Mouse (Mus musculus) hindbrain, embryonic 12.5 days (tissue): ENCODE data around the gene Pde2a. TPM values are rescaled to one million over a fixed set of nuclear protein-coding genes. Genes with fewer than 3 reads are reported as not detected.

Experiments used
- ATAC-seq: fragments of 200-750 bp; cut with Nextera tagmentation; 2 replicates; pipeline ENCODE4 v1.8.0; 2017; ENCODE audit warnings: moderate TSS enrichment; ENCODE audit not compliant: low FRiP score
- H3K27ac ChIP-seq: fragments of 300-500 bp; sonication (generic); 2 replicates; pipeline ENCODE4 v1.5.1; 2016; ENCODE audit warnings: mild to moderate bottlenecking
- H3K27me3 ChIP-seq: fragments of 300-500 bp; sonication (generic); 2 replicates; pipeline ENCODE4 v1.6.1; 2016; ENCODE audit warnings: mild to moderate bottlenecking
- H3K36me3 ChIP-seq: fragments of 300-500 bp; sonication (generic); 2 replicates; pipeline ENCODE4 v1.6.1; 2016; ENCODE audit warnings: mild to moderate bottlenecking
- H3K4me1 ChIP-seq: fragments of 300-500 bp; sonication (generic); 2 replicates; pipeline ENCODE4 v1.6.1; 2016
- H3K4me2 ChIP-seq: fragments of 300-500 bp; sonication (generic); replicated peaks from 2 replicates; pipeline ENCODE4 v1.6.1; 2016; ENCODE audit warnings: mild to moderate bottlenecking
- H3K4me3 ChIP-seq: fragments of 300-500 bp; sonication (generic); 2 replicates; pipeline ENCODE4 v1.5.1; 2016; ENCODE audit warnings: mild to moderate bottlenecking
- H3K9ac ChIP-seq: fragments of 300-500 bp; sonication (generic); 2 replicates; pipeline ENCODE4 v1.6.1; 2016; ENCODE audit warnings: mild to moderate bottlenecking, moderate library complexity
- H3K9me3 ChIP-seq: fragments of 300-500 bp; sonication (generic); replicated peaks from 2 replicates; pipeline ENCODE4 v1.6.1; 2016; ENCODE audit warnings: mild to moderate bottlenecking
- WGBS: fragments of 180-500 bp; shearing (Covaris S2); methylation state at CpG from one replicate; pipeline ENCODE4 v1.1.7; 2016; 5-methylcytosine and 5-hydroxymethylcytosine counted together
- polyA plus RNA-seq: library from polyadenylated mRNA; unstranded; fragments of >200 nt; fragmentation: Nextera tagmentation; extraction: Ambion mirVana; gene quantifications from 2 replicates; pipeline ENCODE4 v1.2.1, GENCODE M21; 2016

The Pde2a gene
- polyA plus RNA-seq, result 26.9 and 27.4 TPM in 2 replicates

GRCm38 (mm10) chr7:101421529-101421928 is at the start of gene Pde2a:
TSS of gene Pde2a (plus strand) at chr7:101421691.
- peak within 1 kb of the TSS; percentile 6; the same call in 1 of the 2 replicates for H3K27ac ChIP-seq
- H3K4me2 ChIP-seq, result peak within 1 kb of the TSS; percentile 42
- peak within 1 kb of the TSS; percentile 42; the same call in 1 of the 2 replicates for H3K9ac ChIP-seq
- H3K36me3 ChIP-seq, result no peaks in the 10 kb centered on the region
- H3K27me3 ChIP-seq, result peaks cover 35% of the 10 kb centered on the region
- peak; percentile 72 for ATAC-seq
- H3K9me3 ChIP-seq, result no peaks in the 10 kb centered on the region
- H3K4me1 ChIP-seq, result peaks cover 21% of the 10 kb centered on the region
- 19% methylated on average over 6 of the region's 6 CpGs for WGBS
- peak within 1 kb of the TSS; percentile 16 for H3K4me3 ChIP-seq

DNA sequence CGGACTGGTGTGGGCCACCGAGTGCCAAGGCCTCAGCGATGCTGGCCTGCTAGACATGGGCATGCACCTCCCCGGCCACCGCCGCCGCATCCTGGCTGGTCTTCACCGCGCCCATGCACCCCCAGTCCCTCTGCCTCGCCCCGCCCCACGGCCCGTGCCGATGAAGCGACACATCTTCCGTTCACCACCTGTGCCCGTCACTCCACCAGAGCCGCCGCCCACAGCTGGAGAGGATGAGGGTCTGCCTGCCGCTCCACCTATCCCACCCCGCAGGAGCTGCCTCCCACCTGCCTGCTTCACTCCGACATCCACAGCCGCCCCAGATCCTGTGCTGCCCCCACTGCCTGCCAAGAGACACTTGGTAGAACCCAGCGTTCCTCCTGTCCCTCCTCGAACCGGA is 48.4 kb upstream of the Pde2a start:
- Histone ChIP-seq H3K4me3 (no peak overlapping the region), H3K27ac (no peak overlapping the region), H3K36me3 (no peaks in the 10 kb centered on the region), H3K27me3 (no peaks in the 10 kb centered on the region), H3K9me3 (no peaks in the 10 kb centered on the region), H3K9ac (no peak overlapping the region), H3K4me1 (peaks cover 5% of the 10 kb centered on the region), H3K4me2 (no peak overlapping the region)
- 81% methylated on average over 26 of the region's 26 CpGs for WGBS
- ATAC-seq, result no peak

DNA sequence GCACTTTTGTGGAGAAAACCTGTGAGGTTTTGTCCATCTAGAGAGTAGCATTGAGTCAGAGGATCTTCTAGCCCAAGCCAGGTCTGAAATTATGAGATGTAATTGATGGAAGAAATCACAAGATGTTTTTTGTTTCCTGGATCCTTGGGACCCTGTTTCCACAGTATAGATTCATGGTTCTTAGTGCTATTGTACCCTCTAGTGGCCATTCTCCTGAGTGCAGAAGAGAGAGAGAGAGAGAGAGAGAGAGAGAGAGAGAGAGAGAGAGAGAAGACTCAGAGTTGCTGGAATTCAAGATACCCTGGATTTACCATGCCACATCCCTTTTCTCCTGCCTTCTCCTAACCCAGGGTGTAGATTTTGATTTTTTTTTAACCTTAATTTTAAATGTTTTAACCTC is 47.3 kb upstream of the Pde2a start:
- Histone ChIP-seq H3K4me3 (no peak overlapping the region), H3K36me3 (no peaks in the 10 kb centered on the region), H3K27ac (no peak overlapping the region), H3K4me1 (peaks cover 8% of the 10 kb centered on the region), H3K9ac (no peak overlapping the region), H3K27me3 (no peaks in the 10 kb centered on the region), H3K4me2 (no peak overlapping the region), H3K9me3 (no peaks in the 10 kb centered on the region)
- ATAC-seq, result peak; percentile 61; the same call in 1 of the 2 replicates

DNA sequence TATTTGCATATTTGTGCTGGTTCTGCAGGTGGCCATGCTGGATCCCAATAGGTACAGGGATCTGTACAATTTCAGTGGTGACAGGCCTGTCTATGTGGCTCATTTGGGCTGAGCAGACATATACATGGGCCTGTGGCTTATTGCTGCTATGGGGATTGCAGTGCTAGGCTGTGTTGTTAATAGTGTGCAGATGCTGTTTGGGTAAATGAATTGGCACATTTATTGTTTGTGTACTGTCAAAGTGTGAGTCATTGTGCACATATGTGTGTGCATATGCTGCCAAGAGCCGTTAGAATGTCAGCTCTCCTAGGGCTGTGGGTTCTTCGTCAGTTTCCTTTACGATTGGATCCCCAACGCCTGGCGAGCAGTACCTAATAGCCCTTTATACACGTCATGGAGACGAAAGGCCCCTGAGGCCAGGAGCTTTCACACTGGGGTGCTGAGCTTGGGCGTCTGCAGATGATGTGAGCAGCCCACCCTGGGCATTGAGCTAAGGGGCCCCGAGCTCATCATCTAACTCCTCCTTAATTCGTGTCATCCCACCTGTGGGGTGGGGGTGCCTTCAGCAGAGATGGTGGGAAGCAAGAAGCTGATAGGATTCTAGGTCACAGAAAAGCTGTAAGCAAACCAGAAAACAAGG is 44.7 kb upstream of the Pde2a start:
- peaks cover 8% of the 10 kb centered on the region for H3K4me1 ChIP-seq
- ATAC-seq, result no peak
- WGBS, result 78% methylated on average over 10 of the region's 10 CpGs
- H3K4me2 ChIP-seq, result no peak overlapping the region
- H3K27me3 ChIP-seq, result no peaks in the 10 kb centered on the region
- no peak overlapping the region for H3K4me3 ChIP-seq
- H3K9ac ChIP-seq, result no peak overlapping the region
- H3K36me3 ChIP-seq, result no peaks in the 10 kb centered on the region
- no peak overlapping the region for H3K27ac ChIP-seq
- H3K9me3 ChIP-seq, result no peaks in the 10 kb centered on the region

- no peaks in the 10 kb centered on the region for H3K36me3 ChIP-seq
- H3K27me3 ChIP-seq, result no peaks in the 10 kb centered on the region
- ATAC-seq, result 0 out of 2 replicates have a peak, but pooled peaks have one; percentile 14
- H3K4me3 ChIP-seq, result no peak overlapping the region; the same call in 1 of the 2 replicates
- peaks cover 8% of the 10 kb centered on the region for H3K4me1 ChIP-seq
- WGBS, result 33% methylated on average over 7 of the region's 7 CpGs
- no peak overlapping the region for H3K27ac ChIP-seq
- H3K4me2 ChIP-seq, result 0 out of 2 replicates have a peak overlapping the region, but pooled peaks have one; percentile 21
- H3K9ac ChIP-seq, result no peak overlapping the region
- no peaks in the 10 kb centered on the region for H3K9me3 ChIP-seq
These were observed 43.7 kb upstream of the Pde2a start for GRCm38 (mm10) chr7:101377741-101378262.

- no peaks in the 10 kb centered on the region for H3K27me3 ChIP-seq
- no peak for ATAC-seq
- H3K27ac ChIP-seq, result no peak overlapping the region
- H3K9ac ChIP-seq, result no peak overlapping the region
- H3K9me3 ChIP-seq, result no peaks in the 10 kb centered on the region
- H3K4me1 ChIP-seq, result peaks cover 8% of the 10 kb centered on the region
- H3K4me3 ChIP-seq, result no peak overlapping the region
- no peaks in the 10 kb centered on the region for H3K36me3 ChIP-seq
- H3K4me2 ChIP-seq, result no peak overlapping the region; the same call in 1 of the 2 replicates
- 58% methylated on average over 3 of the region's 3 CpGs for WGBS
These were observed 43.2 kb upstream of the Pde2a start for GRCm38 (mm10) chr7:101378285-101378684.

DNA sequence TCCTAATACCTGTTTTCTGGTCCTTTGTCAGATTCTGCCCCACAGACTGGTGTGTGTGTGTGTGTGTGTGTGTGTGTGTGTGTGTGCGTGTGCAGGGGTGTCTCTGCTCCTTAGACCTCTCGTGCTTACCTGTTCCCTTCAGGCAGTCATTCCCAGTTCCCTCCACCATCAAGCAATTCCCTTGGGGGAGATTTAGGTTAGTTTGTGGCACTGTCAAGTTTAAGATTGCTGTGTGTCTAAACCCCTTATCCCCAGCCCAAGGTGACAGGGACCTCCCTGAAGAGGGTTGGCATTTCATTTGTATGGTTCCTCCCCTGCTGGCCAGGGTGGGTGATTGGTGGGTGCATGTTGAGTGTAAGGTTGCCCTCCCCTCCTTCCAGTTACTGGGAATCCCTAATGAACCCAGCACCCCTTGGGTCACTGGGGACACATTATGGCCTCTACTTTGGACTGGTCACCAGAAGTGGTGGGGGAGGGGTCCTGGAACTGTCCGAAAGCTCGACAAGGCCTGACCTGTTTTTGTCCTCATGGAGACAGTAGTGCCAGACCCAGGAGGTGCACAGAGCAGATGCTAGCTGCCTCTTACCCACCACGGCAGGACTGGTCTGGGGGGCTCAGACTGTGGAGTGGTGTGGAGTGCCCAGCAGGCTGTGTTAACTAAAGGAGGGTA is 42.6 kb upstream of the Pde2a start:
- Histone ChIP-seq H3K9ac (no peak overlapping the region), H3K36me3 (no peaks in the 10 kb centered on the region), H3K27me3 (no peaks in the 10 kb centered on the region), H3K4me2 (no peak overlapping the region; the same call in 1 of the 2 replicates), H3K27ac (no peak overlapping the region), H3K4me1 (peaks cover 8% of the 10 kb centered on the region), H3K4me3 (no peak overlapping the region), H3K9me3 (no peaks in the 10 kb centered on the region)
- 61% methylated on average over 5 of the region's 5 CpGs for WGBS
- no peak for ATAC-seq

DNA sequence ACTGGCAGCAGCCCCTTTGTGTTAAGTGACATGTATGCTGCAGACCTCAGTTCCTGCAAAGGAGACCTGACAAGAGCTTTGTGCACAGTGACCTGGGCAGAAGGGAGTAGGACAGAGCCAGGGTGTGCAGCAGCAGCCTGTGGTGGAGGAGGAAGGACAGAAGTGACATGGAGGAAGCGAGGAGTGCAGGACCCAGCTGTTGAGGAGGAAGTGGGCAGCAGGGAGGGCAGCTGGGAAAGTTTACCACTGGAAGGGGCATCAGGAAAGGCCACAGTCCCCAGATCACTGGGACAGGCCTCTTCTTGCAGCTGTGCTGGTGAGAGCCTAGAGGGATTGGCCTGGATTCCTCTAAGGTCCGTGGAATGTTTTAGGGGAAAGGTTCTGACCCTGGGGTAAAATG is 41.8 kb upstream of the Pde2a start:
- Histone ChIP-seq H3K27ac (no peak overlapping the region), H3K4me3 (no peak overlapping the region), H3K4me2 (no peak overlapping the region), H3K36me3 (no peaks in the 10 kb centered on the region), H3K27me3 (no peaks in the 10 kb centered on the region), H3K9me3 (no peaks in the 10 kb centered on the region), H3K9ac (no peak overlapping the region), H3K4me1 (peaks cover 8% of the 10 kb centered on the region)
- ATAC-seq, result no peak
- WGBS, result 71% methylated on average over 2 of the region's 2 CpGs

GRCm38 (mm10) chr7:101381512-101381911 is 40.0 kb upstream of the Pde2a start:
- ATAC-seq, result no peak
- Histone ChIP-seq H3K9ac (no peak overlapping the region), H3K9me3 (no peaks in the 10 kb centered on the region), H3K4me3 (no peak overlapping the region), H3K4me1 (peaks cover 16% of the 10 kb centered on the region), H3K27ac (no peak overlapping the region), H3K27me3 (no peaks in the 10 kb centered on the region), H3K36me3 (no peaks in the 10 kb centered on the region), H3K4me2 (no peak overlapping the region)
- 78% methylated on average over 6 of the region's 6 CpGs for WGBS

- Histone ChIP-seq H3K9me3 (no peaks in the 10 kb centered on the region), H3K27me3 (no peaks in the 10 kb centered on the region), H3K36me3 (no peaks in the 10 kb centered on the region), H3K4me3 (no peak overlapping the region), H3K4me2 (no peak overlapping the region), H3K4me1 (peaks cover 16% of the 10 kb centered on the region), H3K9ac (no peak overlapping the region), H3K27ac (no peak overlapping the region)
- no peak for ATAC-seq
- WGBS, result 72% methylated on average over 8 of the region's 8 CpGs
These were observed 39.1 kb upstream of the Pde2a start for GRCm38 (mm10) chr7:101382378-101382777.

GRCm38 (mm10) chr7:101383756-101384155 is 37.7 kb upstream of the Pde2a start:
- no peak overlapping the region for H3K9ac ChIP-seq
- H3K9me3 ChIP-seq, result no peaks in the 10 kb centered on the region
- H3K4me1 ChIP-seq, result peaks cover 8% of the 10 kb centered on the region
- no peak overlapping the region for H3K4me2 ChIP-seq
- WGBS, result 75% methylated on average over 3 of the region's 3 CpGs
- no peak for ATAC-seq
- no peak overlapping the region for H3K27ac ChIP-seq
- H3K27me3 ChIP-seq, result no peaks in the 10 kb centered on the region
- H3K36me3 ChIP-seq, result no peaks in the 10 kb centered on the region
- H3K4me3 ChIP-seq, result no peak overlapping the region

GRCm38 (mm10) chr7:101384931-101385330 is 36.6 kb upstream of the Pde2a start:
- H3K27me3 ChIP-seq, result no peaks in the 10 kb centered on the region
- H3K4me3 ChIP-seq, result no peak overlapping the region
- ATAC-seq, result no peak
- H3K4me1 ChIP-seq, result peaks cover 8% of the 10 kb centered on the region
- no peaks in the 10 kb centered on the region for H3K9me3 ChIP-seq
- H3K9ac ChIP-seq, result no peak overlapping the region
- no peaks in the 10 kb centered on the region for H3K36me3 ChIP-seq
- WGBS, result 74% methylated on average over 10 of the region's 10 CpGs
- H3K4me2 ChIP-seq, result no peak overlapping the region
- H3K27ac ChIP-seq, result no peak overlapping the region
